Mouse (Mus musculus) G1E (cell line): ENCODE data around the gene Igsf21. TPM values are rescaled to one million over a fixed set of nuclear protein-coding genes. Genes with fewer than 3 reads are reported as not detected.

Experiments
- ATAC-seq: 2 replicates; pipeline ENCODE4 v1.8.0; 2016; ENCODE audit warnings: mild to moderate bottlenecking; ENCODE audit not compliant: insufficient number of reproducible peaks, poor library complexity, low FRiP score, severe bottlenecking; ENCODE audit errors: extremely low read depth
- DNase-seq: peaks from one replicate; pipeline ENCODE4 v3.0.0; 2012; ENCODE audit warnings: low spot score
- H3K27me3 ChIP-seq: 2 replicates; pipeline ENCODE4 v1.6.1; 2012; ENCODE audit warnings: mild to moderate bottlenecking, low read length, inconsistent platforms; ENCODE audit not compliant: insufficient read depth
- H3K36me3 ChIP-seq: replicated peaks from 2 replicates; pipeline ENCODE3; 2012; ENCODE audit warnings: mild to moderate bottlenecking, inconsistent platforms
- H3K4me1 ChIP-seq: 2 replicates; pipeline ENCODE4 v1.6.1; 2012; ENCODE audit warnings: low read depth, low read length, inconsistent platforms, mixed read lengths; ENCODE audit not compliant: insufficient read depth
- H3K4me3 ChIP-seq: 2 replicates; pipeline ENCODE4 v1.5.1; 2012; ENCODE audit warnings: low read depth, mild to moderate bottlenecking, inconsistent platforms, low read length, moderate library complexity, mixed read lengths
- H3K9me3 ChIP-seq: replicated peaks from 2 replicates; pipeline ENCODE4 v1.6.1; 2012; ENCODE audit warnings: inconsistent platforms
- CTCF ChIP-seq: IDR thresholded peaks from 2 replicates; pipeline ENCODE4 v1.5.1; 2012; ENCODE audit warnings: low read depth, low read length, inconsistent platforms, mixed read lengths
- GATA1 ChIP-seq: IDR thresholded peaks from 2 replicates; pipeline ENCODE4 v1.6.1; 2012; ENCODE audit warnings: borderline replicate concordance, low read length, inconsistent platforms, mixed read lengths
- GATA2 ChIP-seq: IDR thresholded peaks from 2 replicates; pipeline ENCODE4 v1.6.1; 2012; ENCODE audit warnings: low read depth, low read length, inconsistent platforms, borderline replicate concordance
- POLR2AphosphoS5 ChIP-seq: IDR thresholded peaks from 2 replicates; pipeline ENCODE4 v1.6.1; 2012; ENCODE audit warnings: low read depth, low read length, inconsistent platforms; ENCODE audit not compliant: insufficient replicate concordance
- TAL1 ChIP-seq: conservative IDR thresholded peaks from 2 replicates; pipeline ENCODE4 v1.6.1; 2012; ENCODE audit warnings: low read depth, low read length, inconsistent platforms, mixed read lengths
- polyA plus RNA-seq: library from polyadenylated mRNA; stranded (reverse); fragments of >175 nt; gene quantifications from 2 replicates; pipeline ENCODE4 v1.2.3, GENCODE M21; 2012
- total RNA-seq, 2 experiments: library from RNA; stranded (forward) in 1 of 2; stranded (reverse) in 1 of 2; fragments of 200-1000 nt in 1 of 2; fragments of >200 nt in 1 of 2; fragmentation: Nextera tagmentation in 1 of 2; gene quantifications; 2 replicates each; pipeline ENCODE4 v1.2.3; 2014 to 2017

Gene Igsf21
- total and polyA plus RNA-seq, 3 experiments: not detected

GRCm38 (mm10) chr4:139986913-139987312 is 259.7 kb downstream of the Igsf21 start:
- H3K36me3 ChIP-seq: no peaks in the 10 kb centered on the region
- peaks cover 80% of the 10 kb centered on the region for H3K9me3 ChIP-seq
- no peak overlapping the region; the same call in 1 of the 2 replicates for H3K4me3 ChIP-seq
- no peaks in the 10 kb centered on the region for H3K27me3 ChIP-seq
- H3K4me1 ChIP-seq: no peaks in the 10 kb centered on the region
- DNase-seq (no peak), ATAC-seq (no peak)
- no peak for TF ChIP-seq GATA2
- TF ChIP-seq CTCF: no peak
- TF ChIP-seq GATA1: no peak
- TF ChIP-seq POLR2AphosphoS5: no peak
- no peak for TF ChIP-seq TAL1

- H3K36me3 ChIP-seq: no peaks in the 10 kb centered on the region
- DNase-seq (no peak), ATAC-seq (no peak)
- no peaks in the 10 kb centered on the region for H3K27me3 ChIP-seq
- TF ChIP-seq CTCF: no peak
- TF ChIP-seq TAL1: no peak
- no peak for TF ChIP-seq GATA2
- no peak for TF ChIP-seq GATA1
- no peak for TF ChIP-seq POLR2AphosphoS5
- H3K4me3 ChIP-seq: no peak overlapping the region
- no peaks in the 10 kb centered on the region for H3K4me1 ChIP-seq
- H3K9me3 ChIP-seq: peaks cover 92% of the 10 kb centered on the region
Observed at GRCm38 (mm10) chr4:139978716-139979115, 267.9 kb downstream of the Igsf21 start.

- Histone ChIP-seq H3K4me3 (no peak overlapping the region), H3K4me1 (no peaks in the 10 kb centered on the region), H3K36me3 (no peaks in the 10 kb centered on the region), H3K27me3 (no peaks in the 10 kb centered on the region), H3K9me3 (peaks cover 96% of the 10 kb centered on the region)
- ATAC-seq: no peak
- TF ChIP-seq POLR2AphosphoS5 (no peak), GATA2 (no peak), GATA1 (no peak)
- DNase-seq: no peak
Observed at GRCm38 (mm10) chr4:139977308-139977781, 269.2 kb downstream of the Igsf21 start.
